Mouse (Mus musculus): ENCODE results near the gene Cul3. TPM values are rescaled to one million over a fixed set of nuclear protein-coding genes. Genes with fewer than 3 reads are reported as not detected.

Gene Cul3
- total RNA-seq, 2 experiments from 2014 or later = 130 to 141 TPM

Other genes starting within 250 kb of the Cul3 start
- under 1 TPM; 0.91 to 0.99 TPM for gene Fam124b, start 122.0 kb downstream of the Cul3 start, total RNA-seq (2021)
- gene Gm45261, start 121.0 kb upstream of the Cul3 start, total RNA-seq (2021) = not detected